Mouse (Mus musculus) duodenum, adult 2 months (tissue): ENCODE data around the gene Zfr2. TPM values are rescaled to one million over a fixed set of nuclear protein-coding genes. Genes with fewer than 3 reads are reported as not detected.

ENCODE experiments used
- polyA plus RNA-seq: library from polyadenylated mRNA; depleted of rRNA; stranded (reverse); fragments of >200 nt; gene quantifications from 2 replicates; pipeline ENCODE4 v1.2.3, GENCODE M21; 2012; ENCODE audit warnings: low replicate concordance; rRNA removed

Zfr2 gene
- 9.4 and 11.0 TPM in 2 replicates for polyA plus RNA-seq

GRCm38 (mm10) chr10:81232580-81233225 is at the start of gene Zfr2:
Gene Zfr2, plus strand, starts transcription at chr10:81233155.

GRCm38 (mm10) chr10:81183805-81184204 is 49.1 kb upstream of the Zfr2 start, which contains the start of gene 4930442H23Rik:
Gene 4930442H23Rik, minus strand, starts transcription at chr10:81183849.

GRCm38 (mm10) chr10:81201807-81202758 is 30.9 kb upstream of the Zfr2 start, which contains the start of gene Nmrk2:
Gene Nmrk2, minus strand, starts transcription at chr10:81202051.

GRCm38 (mm10) chr10:81230438-81231332 is 2.3 kb upstream of the Zfr2 start, which contains the start of gene Atcay:
Gene Atcay, minus strand, starts transcription at chr10:81230833.

GRCm38 (mm10) chr10:81252424-81253419 is 19.8 kb downstream of the Zfr2 start, which contains the start of gene Matk:
Gene Matk, plus strand, starts transcription at chr10:81252935.

GRCm38 (mm10) chr10:81266211-81267105 is 33.5 kb downstream of the Zfr2 start, which contains the start of the genes Mrpl54 and Apba3:
Gene Mrpl54, minus strand, starts transcription at chr10:81266934.
Gene Apba3, plus strand, starts transcription at chr10:81266960.

GRCm38 (mm10) chr10:81291511-81292104 is 58.7 kb downstream of the Zfr2 start, which contains the start of gene Tjp3:
Gene Tjp3, minus strand, starts transcription at chr10:81291581.

GRCm38 (mm10) chr10:81292554-81293333 is 59.8 kb downstream of the Zfr2 start, which contains the start of gene Pip5k1c:
Gene Pip5k1c, plus strand, starts transcription at chr10:81292963.

Other genes starting within 250 kb of the Zfr2 start
- 0.56 and 1.3 TPM in 2 replicates for gene Gng7, start 218.2 kb upstream of the Zfr2 start, polyA plus RNA-seq
- 0.29 and 0.68 TPM in 2 replicates for gene Diras1, start 207.5 kb upstream of the Zfr2 start, polyA plus RNA-seq
- 26.2 and 32.8 TPM in 2 replicates for gene Slc39a3, start 195.7 kb upstream of the Zfr2 start, polyA plus RNA-seq
- 180 and 258 TPM in 2 replicates for gene Sgta, start 173.0 kb upstream of the Zfr2 start, polyA plus RNA-seq
- 29.1 and 33.7 TPM in 2 replicates for gene Thop1, start 163.1 kb upstream of the Zfr2 start, polyA plus RNA-seq
- gene Creb3l3, start 134.3 kb upstream of the Zfr2 start, polyA plus RNA-seq = 262 and 513 TPM in 2 replicates
- 600 and 1,069 TPM in 2 replicates for gene Map2k2, start 127.2 kb upstream of the Zfr2 start, polyA plus RNA-seq
- gene Zbtb7a, start 97.9 kb upstream of the Zfr2 start, polyA plus RNA-seq = 88.4 and 143 TPM in 2 replicates
- 37.3 and 44.2 TPM in 2 replicates for gene Pias4, start 65.2 kb upstream of the Zfr2 start, polyA plus RNA-seq
- gene Eef2, start 56.5 kb upstream of the Zfr2 start, polyA plus RNA-seq = 846 and 1,140 TPM in 2 replicates
- 72.2 and 244 TPM in 2 replicates for gene Dapk3, start 50.1 kb upstream of the Zfr2 start, polyA plus RNA-seq
- not detected in 2 replicates for gene 4930442H23Rik, start 49.3 kb upstream of the Zfr2 start, polyA plus RNA-seq
- gene Nmrk2, start 31.1 kb upstream of the Zfr2 start, polyA plus RNA-seq = not detected in 2 replicates
- 0.55 and 0.60 TPM in 2 replicates for gene Atcay, start 2.3 kb upstream of the Zfr2 start, polyA plus RNA-seq
- gene Matk, start 19.8 kb downstream of the Zfr2 start, polyA plus RNA-seq = 6.3 and 7.7 TPM in 2 replicates
- 168 and 195 TPM in 2 replicates for gene Mrpl54, start 33.8 kb downstream of the Zfr2 start, polyA plus RNA-seq
- gene Apba3, start 33.8 kb downstream of the Zfr2 start, polyA plus RNA-seq = 133 and 217 TPM in 2 replicates
- gene Tjp3, start 58.4 kb downstream of the Zfr2 start, polyA plus RNA-seq = 181 and 192 TPM in 2 replicates
- gene Pip5k1c, start 59.8 kb downstream of the Zfr2 start, polyA plus RNA-seq = 40.1 and 52.6 TPM in 2 replicates
- gene Cactin, start 87.9 kb downstream of the Zfr2 start, polyA plus RNA-seq = 18.0 and 21.0 TPM in 2 replicates
- gene Tbxa2r, start 95.6 kb downstream of the Zfr2 start, polyA plus RNA-seq = 10.9 and 12.5 TPM in 2 replicates
- gene Gipc3, start 110.1 kb downstream of the Zfr2 start, polyA plus RNA-seq = 1.3 and 1.4 TPM in 2 replicates
- 221 and 244 TPM in 2 replicates for gene Hmg20b, start 117.3 kb downstream of the Zfr2 start, polyA plus RNA-seq
- 14.7 and 31.5 TPM in 2 replicates for gene Mfsd12, start 124.3 kb downstream of the Zfr2 start, polyA plus RNA-seq
- 9.2 and 36.1 TPM in 2 replicates for gene 4930404N11Rik, start 132.7 kb downstream of the Zfr2 start, polyA plus RNA-seq
- 85.3 and 131 TPM in 2 replicates for gene Fzr1, start 145.4 kb downstream of the Zfr2 start, polyA plus RNA-seq
- gene Dohh, start 151.3 kb downstream of the Zfr2 start, polyA plus RNA-seq = 83.2 and 110 TPM in 2 replicates
- 1.3 and 3.5 TPM in 2 replicates for gene Gm48551, start 151.3 kb downstream of the Zfr2 start, polyA plus RNA-seq
- 4.4 and 4.7 TPM in 2 replicates for gene Gm48552, start 155.8 kb downstream of the Zfr2 start, polyA plus RNA-seq
- 6,225 and 12,735 TPM in 2 replicates for gene Smim24, start 159.9 kb downstream of the Zfr2 start, polyA plus RNA-seq
- 14.0 and 23.5 TPM in 2 replicates for gene Nfic, start 222.5 kb downstream of the Zfr2 start, polyA plus RNA-seq
- gene Celf5, start 249.6 kb downstream of the Zfr2 start, polyA plus RNA-seq = 3.8 and 8.4 TPM in 2 replicates